Mouse (Mus musculus) thymus, adult 2 months (tissue): ENCODE measurements around the gene Taf7l. TPM values are rescaled to one million over a fixed set of nuclear protein-coding genes. Genes with fewer than 3 reads are reported as not detected.

Source experiments
- DNase-seq: peaks from one replicate; pipeline ENCODE4 v3.0.0; 2021
- H3K27ac ChIP-seq: fragments of 200-500 bp; 2 replicates; pipeline ENCODE4 v1.5.1; 2012; ENCODE audit warnings: low read length, control low read depth; ENCODE audit not compliant: control insufficient read depth, insufficient read depth
- H3K27me3 ChIP-seq: fragments of 200-500 bp; 2 replicates; pipeline ENCODE4 v1.6.1; 2012; ENCODE audit warnings: mild to moderate bottlenecking, low read length, moderate library complexity, mixed read lengths; ENCODE audit not compliant: control insufficient read depth, insufficient read depth
- H3K36me3 ChIP-seq: fragments of 200-500 bp; 2 replicates; pipeline ENCODE4 v1.6.1; 2012; ENCODE audit warnings: mild to moderate bottlenecking, low read length, moderate library complexity; ENCODE audit not compliant: control insufficient read depth, insufficient read depth
- H3K4me1 ChIP-seq: fragments of 200-500 bp; replicated peaks from 2 replicates; pipeline ENCODE4 v1.6.1; 2012; ENCODE audit warnings: low read length; ENCODE audit not compliant: control insufficient read depth, insufficient read depth
- H3K4me3 ChIP-seq: fragments of 200-500 bp; 2 replicates; pipeline ENCODE4 v1.5.1; 2012; ENCODE audit warnings: mild to moderate bottlenecking, low read length, control low read depth, moderate library complexity; ENCODE audit not compliant: control insufficient read depth, insufficient read depth
- CTCF ChIP-seq: fragments of 200-500 bp; IDR thresholded peaks from 2 replicates; pipeline ENCODE4 v1.5.1; 2012; ENCODE audit warnings: mild to moderate bottlenecking, control low read depth, low read length, moderate library complexity, borderline replicate concordance; ENCODE audit not compliant: control insufficient read depth, poor library complexity, insufficient read depth; ENCODE audit errors: extremely low read depth
- POLR2A ChIP-seq: fragments of 200-500 bp; IDR thresholded peaks from 2 replicates; pipeline ENCODE4 v1.6.1; 2012; ENCODE audit warnings: mild to moderate bottlenecking, low read length, control low read depth, moderate library complexity; ENCODE audit not compliant: control insufficient read depth, poor library complexity, insufficient read depth; ENCODE audit errors: extremely low read depth
- WGBS: fragments of 180-500 bp; shearing (Covaris S2); methylation state at CpG from one replicate; pipeline ENCODE4 v1.1.7; 2018; 5-methylcytosine and 5-hydroxymethylcytosine counted together
- polyA plus RNA-seq: library from polyadenylated mRNA; depleted of rRNA; stranded (reverse); fragments of >200 nt; gene quantifications from 2 replicates; pipeline ENCODE4 v1.2.3, GENCODE M21; 2012; rRNA removed

Taf7l gene
- not detected in 2 replicates for polyA plus RNA-seq

- WGBS = 95% methylated on average over 25 of the region's 25 CpGs
- H3K27me3 ChIP-seq = no peaks in the 10 kb centered on the region
- H3K36me3 ChIP-seq = no peaks in the 10 kb centered on the region
- no peaks in the 10 kb centered on the region for H3K4me1 ChIP-seq
- TF ChIP-seq POLR2A (no peak), CTCF (no peak)
- no peak within 1 kb of the TSS for H3K4me3 ChIP-seq
- H3K27ac ChIP-seq = no peak within 1 kb of the TSS
- no peak for DNase-seq
Measured at GRCm38 (mm10) chrX:134476290-134476689, at the start of gene Taf7l. TSS of gene Taf7l (minus strand) at chrX:134476490.

GRCm38 (mm10) chrX:134525260-134525659 lies 49.0 kb upstream of the Taf7l start:
- TF ChIP-seq POLR2A (no peak), CTCF (no peak)
- Histone ChIP-seq H3K4me3 (no peak overlapping the region), H3K27ac (no peak overlapping the region), H3K4me1 (no peaks in the 10 kb centered on the region), H3K27me3 (no peaks in the 10 kb centered on the region), H3K36me3 (no peaks in the 10 kb centered on the region)
- DNase-seq = no peak
- WGBS = 91% methylated on average over 4 of the region's 4 CpGs

GRCm38 (mm10) chrX:134523772-134524171 lies 47.5 kb upstream of the Taf7l start:
- H3K4me3 ChIP-seq = no peak overlapping the region

GRCm38 (mm10) chrX:134509473-134509872 lies 33.2 kb upstream of the Taf7l start:
- Histone ChIP-seq H3K27ac (no peak overlapping the region), H3K4me1 (no peaks in the 10 kb centered on the region), H3K27me3 (no peaks in the 10 kb centered on the region), H3K4me3 (no peak overlapping the region), H3K36me3 (no peaks in the 10 kb centered on the region)
- WGBS = 13% methylated on average over 2 of the region's 2 CpGs
- DNase-seq = no peak
- TF ChIP-seq POLR2A (no peak), CTCF (no peak)

More at GRCm38 (mm10) chrX:134523772-134524171, 47.5 kb upstream of the Taf7l start:
- DNase-seq = no peak
- TF ChIP-seq CTCF (no peak), POLR2A (no peak)
- H3K4me1 ChIP-seq = no peaks in the 10 kb centered on the region
- H3K36me3 ChIP-seq = no peaks in the 10 kb centered on the region
- WGBS = 69% methylated on average over 4 of the region's 4 CpGs
- no peak overlapping the region for H3K27ac ChIP-seq
- no peaks in the 10 kb centered on the region for H3K27me3 ChIP-seq

GRCm38 (mm10) chrX:134507977-134508376 lies 31.7 kb upstream of the Taf7l start:
- 88% methylated on average over 6 of the region's 6 CpGs for WGBS
- Histone ChIP-seq H3K4me1 (no peaks in the 10 kb centered on the region), H3K27ac (no peak overlapping the region), H3K27me3 (no peaks in the 10 kb centered on the region), H3K36me3 (no peaks in the 10 kb centered on the region), H3K4me3 (no peak overlapping the region)
- TF ChIP-seq POLR2A = no peak
- TF ChIP-seq CTCF = no peak
- DNase-seq = no peak

- 83% methylated on average over 8 of the region's 8 CpGs for WGBS
- no peaks in the 10 kb centered on the region for H3K36me3 ChIP-seq
Measured at GRCm38 (mm10) chrX:134500651-134501050, 24.4 kb upstream of the Taf7l start.

GRCm38 (mm10) chrX:134481720-134482119 lies 5.4 kb upstream of the Taf7l start:
- no peak overlapping the region for H3K27ac ChIP-seq
- DNase-seq = no peak
- H3K4me3 ChIP-seq = no peak overlapping the region
- TF ChIP-seq POLR2A = no peak
- TF ChIP-seq CTCF = no peak
- no peaks in the 10 kb centered on the region for H3K4me1 ChIP-seq
- H3K36me3 ChIP-seq = no peaks in the 10 kb centered on the region
- H3K27me3 ChIP-seq = no peaks in the 10 kb centered on the region
- WGBS = 76% methylated on average over 3 of the region's 3 CpGs

More at GRCm38 (mm10) chrX:134500651-134501050, 24.4 kb upstream of the Taf7l start:
- TF ChIP-seq POLR2A = no peak
- no peak for TF ChIP-seq CTCF
- DNase-seq = no peak
- Histone ChIP-seq H3K27me3 (no peaks in the 10 kb centered on the region), H3K4me1 (no peaks in the 10 kb centered on the region), H3K27ac (no peak overlapping the region), H3K4me3 (no peak overlapping the region)
